Mouse (Mus musculus) thymus, adult 2 months (tissue): ENCODE data around the gene Map1s.

ENCODE experiments used
- CTCF ChIP-seq: fragments of 200-500 bp; IDR thresholded peaks from 2 replicates; pipeline ENCODE4 v1.5.1; 2012; ENCODE audit warnings: mild to moderate bottlenecking, control low read depth, low read length, moderate library complexity, borderline replicate concordance; ENCODE audit not compliant: control insufficient read depth, poor library complexity, insufficient read depth; ENCODE audit errors: extremely low read depth
- POLR2A ChIP-seq: fragments of 200-500 bp; IDR thresholded peaks from 2 replicates; pipeline ENCODE4 v1.6.1; 2012; ENCODE audit warnings: mild to moderate bottlenecking, low read length, control low read depth, moderate library complexity; ENCODE audit not compliant: control insufficient read depth, poor library complexity, insufficient read depth; ENCODE audit errors: extremely low read depth

DNA sequence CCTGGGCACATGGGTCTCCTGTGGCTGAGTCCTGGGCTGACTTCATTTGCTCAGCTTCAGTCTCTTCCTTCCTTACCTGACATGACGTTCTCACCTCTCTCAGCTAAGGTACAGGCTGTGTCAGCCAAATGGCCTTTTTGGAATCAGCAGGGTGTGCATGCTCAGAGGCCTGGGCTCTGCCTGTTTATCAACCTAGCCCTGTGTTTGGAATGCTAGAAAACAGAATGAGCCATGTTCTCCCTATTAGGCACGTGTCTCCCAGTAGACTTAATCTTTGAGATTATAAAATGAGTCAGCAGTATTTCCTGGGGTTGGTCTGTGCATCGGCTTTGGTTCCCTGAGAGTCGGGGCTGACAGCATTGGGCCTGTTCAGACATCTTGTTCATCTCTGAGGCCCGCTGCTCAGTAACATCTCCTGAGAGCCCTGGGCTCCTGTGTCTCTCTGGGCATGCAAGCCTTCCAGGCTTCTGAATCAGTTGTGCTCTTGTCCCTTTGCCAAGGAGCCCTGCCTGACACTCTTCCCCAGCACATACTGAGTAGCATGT is 23.1 kb downstream of the Map1s start:
- TF ChIP-seq CTCF (no peak), POLR2A (no peak)
